Mouse (Mus musculus) heart, adult 2 months (tissue): ENCODE data around the gene Gm11437. TPM values are rescaled to one million over a fixed set of nuclear protein-coding genes. Genes with fewer than 3 reads are reported as not detected.

Source experiments
- DNase-seq, 2 experiments: peaks; one replicate each; pipeline ENCODE4 v3.0.0; 2021
- H3K27ac ChIP-seq: fragments of 200-600 bp; 2 replicates; pipeline ENCODE4 v1.8.1; 2022
- H3K27me3 ChIP-seq: fragments of 200-500 bp; 2 replicates; pipeline ENCODE4 v1.6.1; 2012; ENCODE audit warnings: mild to moderate bottlenecking, low read length, inconsistent platforms, mixed read lengths; ENCODE audit not compliant: control insufficient read depth, insufficient read depth
- H3K36me3 ChIP-seq: fragments of 200-500 bp; 2 replicates; pipeline ENCODE4 v1.6.1; 2012; ENCODE audit warnings: low read length, inconsistent platforms; ENCODE audit not compliant: control insufficient read depth, insufficient read depth
- H3K4me1 ChIP-seq: fragments of 200-500 bp; 2 replicates; pipeline ENCODE4 v1.6.1; 2011; ENCODE audit warnings: low read length; ENCODE audit not compliant: control insufficient read depth, insufficient read depth
- H3K4me3 ChIP-seq: fragments of 200-600 bp; 2 replicates; pipeline ENCODE4 v1.8.1; 2022
- H3K79me2 ChIP-seq: fragments of 200-500 bp; replicated peaks from 2 replicates; pipeline ENCODE4 v1.6.1; 2012; ENCODE audit warnings: mild to moderate bottlenecking, inconsistent platforms, low read length, moderate library complexity, mixed read lengths; ENCODE audit not compliant: control insufficient read depth, insufficient read depth
- H3K9ac ChIP-seq: fragments of 200-500 bp; 2 replicates; pipeline ENCODE4 v1.6.1; 2012; ENCODE audit warnings: low read depth, mild to moderate bottlenecking, control low read depth, inconsistent platforms, low read length, mixed read lengths
- CTCF ChIP-seq: fragments of 200-600 bp; IDR thresholded peaks from 2 replicates; pipeline ENCODE4 v1.8.1; 2022; ENCODE audit warnings: antibody characterized with exemption, mild to moderate bottlenecking, moderate library complexity
- EP300 ChIP-seq: fragments of 200-500 bp; IDR thresholded peaks from 2 replicates; pipeline ENCODE4 v1.6.1; 2011; ENCODE audit warnings: low read depth, low read length, control low read depth; ENCODE audit not compliant: insufficient read depth
- POLR2A ChIP-seq: fragments of 200-500 bp; IDR thresholded peaks from 2 replicates; pipeline ENCODE4 v1.6.1; 2011; ENCODE audit warnings: mild to moderate bottlenecking, low read depth, low read length, control low read depth; ENCODE audit not compliant: insufficient read depth
- intact Hi-C: fragments of 180-260 bp; cut with DNase I; formaldehyde crosslinking; loops from one replicate; pipeline ENCODE4 v1.15.1; 2025
- polyA plus RNA-seq: library from polyadenylated mRNA; depleted of rRNA; stranded (reverse); fragments of >200 nt; gene quantifications from 2 replicates; pipeline ENCODE4 v1.2.3, GENCODE M21; 2012; rRNA removed
- total RNA-seq, 2 experiments: library from RNA; stranded (reverse); gene quantifications; 2 replicates each; pipeline ENCODE4 v1.2.3; 2021

Gene Gm11437
- total and polyA plus RNA-seq, 3 experiments: not detected

DNA sequence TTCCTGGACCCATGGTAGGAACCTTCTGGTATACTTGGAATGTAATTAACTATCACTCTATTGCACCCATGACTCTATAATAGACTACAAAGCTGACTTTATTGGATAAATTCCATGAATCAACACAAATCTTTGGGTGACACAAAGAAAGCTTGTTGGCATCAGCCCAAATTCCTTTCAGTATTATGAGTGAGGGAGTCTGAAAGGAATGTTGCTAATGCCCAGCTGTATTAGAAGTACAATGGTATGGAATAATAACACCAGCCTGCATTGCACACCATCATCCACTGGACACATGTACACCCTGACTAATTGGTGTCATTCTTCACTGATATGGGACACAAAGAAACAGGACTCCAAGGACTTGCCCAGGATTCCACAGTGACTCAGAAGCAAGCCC lies 66.1 kb downstream of the Gm11437 start:
- no peak for TF ChIP-seq POLR2A
- TF ChIP-seq EP300: no peak
- no peak for TF ChIP-seq CTCF
- no peak overlapping the region for H3K9ac ChIP-seq
- no peak overlapping the region for H3K4me3 ChIP-seq
- no peaks in the 10 kb centered on the region; the same call in 1 of the 2 replicates for H3K79me2 ChIP-seq
- no peak for DNase-seq
- H3K27me3 ChIP-seq: no peaks in the 10 kb centered on the region
- H3K27ac ChIP-seq: no peak overlapping the region
- H3K4me1 ChIP-seq: no peaks in the 10 kb centered on the region
- no peaks in the 10 kb centered on the region for H3K36me3 ChIP-seq
- intact Hi-C loops: no loop called here

Other genes starting within 250 kb of the Gm11437 start
- 1 to 10 TPM; 8.9 to 9.9 TPM for gene Ddx52, start 225.4 kb downstream of the Gm11437 start, total RNA-seq
- gene Ddx52, start 225.4 kb downstream of the Gm11437 start, polyA plus RNA-seq: 3.3 and 6.2 TPM in 2 replicates
- 10 to 100 TPM; 23.7 to 28.1 TPM for gene Synrg, start 203.0 kb downstream of the Gm11437 start, total RNA-seq
- 12.2 and 18.0 TPM in 2 replicates for gene Synrg, start 203.0 kb downstream of the Gm11437 start, polyA plus RNA-seq
- gene Dusp14, start 98.2 kb downstream of the Gm11437 start, total RNA-seq: under 1 TPM; 0.34 to 0.48 TPM
- gene Dusp14, start 98.2 kb downstream of the Gm11437 start, polyA plus RNA-seq: 1.2 and 3.5 TPM in 2 replicates
- 1 to 10 TPM; 6.2 to 6.4 TPM for gene Tada2a, start 37.9 kb downstream of the Gm11437 start, total RNA-seq
- gene Tada2a, start 37.9 kb downstream of the Gm11437 start, polyA plus RNA-seq: 4.6 and 8.4 TPM in 2 replicates
- 10 to 100 TPM; 19.4 to 20.0 TPM for gene Acaca, start 37.8 kb downstream of the Gm11437 start, total RNA-seq
- gene Acaca, start 37.8 kb downstream of the Gm11437 start, polyA plus RNA-seq: 25.0 and 25.9 TPM in 2 replicates